Mouse (Mus musculus) inflammation-experienced regulatory T-cells, adult 6 months (primary cell): ENCODE results near the gene Spaar. TPM values are rescaled to one million over a fixed set of nuclear protein-coding genes. Genes with fewer than 3 reads are reported as not detected.

Experiments used
- polyA plus RNA-seq, 3 experiments: library from polyadenylated mRNA; unstranded; fragments of 100-300 nt; shearing (Covaris generic); gene quantifications; one replicate each; pipeline ENCODE4 v1.2.1; 2017

The Spaar gene
- polyA plus RNA-seq, 3 experiments from 2014 or later: 0.23 TPM; not detected in 2

Other genes starting within 250 kb of the Spaar start
- gene Sit1, start 246.3 kb upstream of the Spaar start, polyA plus RNA-seq: 100 to 1,000 TPM; 142 to 164 (median 156) TPM
- 10 to 100 TPM; 36.5 to 72.9 (median 72.1) TPM for gene Ccdc107, start 237.1 kb upstream of the Spaar start, polyA plus RNA-seq
- 10 to 100 TPM in 1 of 3 experiments, 1 to 10 TPM in 2; 5.1 to 10.3 (median 6.2) TPM for gene Arhgef39, start 230.3 kb upstream of the Spaar start, polyA plus RNA-seq
- under 1 TPM; 0.48 to 0.84 (median 0.79) TPM for gene Car9, start 223.1 kb upstream of the Spaar start, polyA plus RNA-seq
- not detected for gene Tpm2, start 206.3 kb upstream of the Spaar start, polyA plus RNA-seq
- 100 to 1,000 TPM in 1 of 3 experiments, 10 to 100 TPM in 2; 90.0 to 104 (median 99.8) TPM for gene Creb3, start 167.7 kb upstream of the Spaar start, polyA plus RNA-seq
- 100 to 1,000 TPM in 1 of 3 experiments, 10 to 100 TPM in 2; 77.8 to 132 (median 93.7) TPM for gene Tln1, start 167.3 kb upstream of the Spaar start, polyA plus RNA-seq
- gene Rgp1, start 151.3 kb upstream of the Spaar start, polyA plus RNA-seq: 10 to 100 TPM; 12.4 to 13.5 (median 12.6) TPM
- 10 to 100 TPM; 12.8 to 14.6 (median 14.2) TPM for gene Gba2, start 151.2 kb upstream of the Spaar start, polyA plus RNA-seq
- not detected for gene Msmp, start 145.5 kb upstream of the Spaar start, polyA plus RNA-seq
- not detected for gene Npr2, start 98.1 kb upstream of the Spaar start, polyA plus RNA-seq
- under 1 TPM in 1 of 3 experiments, not detected in 2; 0.54 TPM for gene Spag8, start 76.4 kb upstream of the Spaar start, polyA plus RNA-seq
- 10 to 100 TPM; 30.3 to 47.5 (median 34.2) TPM for gene Hint2, start 73.6 kb upstream of the Spaar start, polyA plus RNA-seq
- gene Tmem8b, start 61.1 kb upstream of the Spaar start, polyA plus RNA-seq: 1 to 10 TPM in 1 of 3 experiments, under 1 TPM in 2; 0.87 to 1.0 (median 0.87) TPM
- 1 to 10 TPM; 2.8 to 3.7 (median 3.4) TPM for gene Fam221b, start 60.9 kb upstream of the Spaar start, polyA plus RNA-seq
- gene Olfr70, start 29.2 kb upstream of the Spaar start, polyA plus RNA-seq: not detected
- gene Olfr71, start 19.8 kb upstream of the Spaar start, polyA plus RNA-seq: not detected
- not detected for gene Hrct1, start 2.8 kb upstream of the Spaar start, polyA plus RNA-seq
- not detected for gene Olfr159, start 41.0 kb downstream of the Spaar start, polyA plus RNA-seq
- not detected for gene Olfr156, start 93.9 kb downstream of the Spaar start, polyA plus RNA-seq
- under 1 TPM; 0.28 to 0.86 (median 0.56) TPM for gene Olfr157, start 110.2 kb downstream of the Spaar start, polyA plus RNA-seq
- gene Olfr155, start 121.5 kb downstream of the Spaar start, polyA plus RNA-seq: not detected
- gene Reck, start 145.5 kb downstream of the Spaar start, polyA plus RNA-seq: 1 to 10 TPM; 3.6 to 6.3 (median 5.3) TPM
- 100 to 1,000 TPM; 153 to 302 (median 185) TPM for gene Glipr2, start 227.4 kb downstream of the Spaar start, polyA plus RNA-seq